Mouse (Mus musculus) thymus, adult 2 months (tissue): ENCODE data around the gene Xpc.

ENCODE experiments used
- CTCF ChIP-seq: fragments of 200-500 bp; IDR thresholded peaks from 2 replicates; pipeline ENCODE4 v1.5.1; 2012; ENCODE audit warnings: mild to moderate bottlenecking, control low read depth, low read length, moderate library complexity, borderline replicate concordance; ENCODE audit not compliant: control insufficient read depth, poor library complexity, insufficient read depth; ENCODE audit errors: extremely low read depth
- POLR2A ChIP-seq: fragments of 200-500 bp; IDR thresholded peaks from 2 replicates; pipeline ENCODE4 v1.6.1; 2012; ENCODE audit warnings: mild to moderate bottlenecking, low read length, control low read depth, moderate library complexity; ENCODE audit not compliant: control insufficient read depth, poor library complexity, insufficient read depth; ENCODE audit errors: extremely low read depth

DNA sequence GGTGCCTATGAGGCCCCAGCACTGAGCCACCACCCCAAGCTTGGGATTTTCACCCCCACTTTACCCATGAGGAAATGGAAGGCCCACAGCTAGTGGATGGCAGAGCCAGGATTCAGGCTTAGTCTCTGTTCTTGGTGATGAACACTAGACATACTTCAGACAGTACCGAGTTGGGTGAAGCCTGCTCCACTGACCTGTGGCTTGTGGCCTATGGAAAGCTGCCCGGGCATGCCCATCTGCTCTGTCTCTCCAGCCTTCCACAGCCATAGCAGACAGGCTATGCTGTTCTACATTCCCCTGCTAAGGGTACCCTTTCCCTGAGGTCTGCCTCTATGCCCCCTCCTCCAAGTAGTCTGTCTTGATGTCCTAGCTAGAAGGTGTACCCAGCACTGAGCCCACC lies 39.1 kb downstream of the Xpc start:
- no peak for TF ChIP-seq POLR2A
- TF ChIP-seq CTCF = no peak
